Mouse (Mus musculus) hindbrain, embryonic 13.5 days (tissue): Measurements from ENCODE around the gene Sf3a1. TPM values are rescaled to one million over a fixed set of nuclear protein-coding genes. Genes with fewer than 3 reads are reported as not detected.

Source experiments
- ATAC-seq: fragments of 200-750 bp; cut with Nextera tagmentation; 2 replicates; pipeline ENCODE4 v1.8.0; 2017; ENCODE audit warnings: moderate TSS enrichment; ENCODE audit not compliant: low FRiP score
- H3K27ac ChIP-seq: fragments of 300-500 bp; sonication (generic); 2 replicates; pipeline ENCODE4 v1.5.1; 2015; ENCODE audit warnings: inconsistent platforms, mild to moderate bottlenecking, moderate library complexity
- H3K27me3 ChIP-seq: fragments of 300-500 bp; sonication (generic); 2 replicates; pipeline ENCODE4 v1.6.1; 2015; ENCODE audit warnings: mild to moderate bottlenecking, inconsistent platforms
- H3K36me3 ChIP-seq: fragments of 300-500 bp; sonication (generic); 2 replicates; pipeline ENCODE4 v1.6.1; 2015; ENCODE audit warnings: mild to moderate bottlenecking, inconsistent platforms
- H3K4me1 ChIP-seq: fragments of 300-500 bp; sonication (generic); replicated peaks from 2 replicates; pipeline ENCODE4 v1.6.1; 2015; ENCODE audit warnings: inconsistent platforms
- H3K4me2 ChIP-seq: fragments of 300-500 bp; sonication (generic); 2 replicates; pipeline ENCODE4 v1.6.1; 2015; ENCODE audit warnings: inconsistent platforms, mild to moderate bottlenecking, moderate library complexity
- H3K4me3 ChIP-seq: fragments of 300-500 bp; sonication (generic); 2 replicates; pipeline ENCODE4 v1.5.1; 2015; ENCODE audit warnings: mild to moderate bottlenecking, inconsistent platforms
- H3K9ac ChIP-seq: fragments of 300-500 bp; sonication (generic); 2 replicates; pipeline ENCODE4 v1.6.1; 2015; ENCODE audit warnings: mild to moderate bottlenecking, inconsistent platforms
- H3K9me3 ChIP-seq: fragments of 300-500 bp; sonication (generic); 2 replicates; pipeline ENCODE4 v1.6.1; 2016; ENCODE audit warnings: inconsistent platforms
- WGBS: fragments of 180-500 bp; shearing (Covaris S2); methylation state at CpG from one replicate; pipeline ENCODE4 v1.1.7; 2015; 5-methylcytosine and 5-hydroxymethylcytosine counted together
- microRNA-seq: library from miRNA; unstranded; fragments of <30 nt; microRNA quantifications from one replicate; pipeline ENCODE4, GENCODE M21; 2016
- polyA plus RNA-seq: library from polyadenylated mRNA; unstranded; fragments of >200 nt; fragmentation: Nextera tagmentation; extraction: Ambion mirVana; gene quantifications from 2 replicates; pipeline ENCODE4 v1.2.1, GENCODE M21; 2015

Gene Sf3a1
- polyA plus RNA-seq, 1 experiment from 2014 or later, result 54.3 TPM

GRCm38 (mm10) chr11:4223393-4224188 lies 63.4 kb downstream of the Sf3a1 start:
- peaks cover 25% of the 10 kb centered on the region for H3K27me3 ChIP-seq
- no peaks in the 10 kb centered on the region for H3K9me3 ChIP-seq
- 37% methylated on average over 6 of the region's 7 CpGs for WGBS
- H3K4me2 ChIP-seq, result no peak overlapping the region
- ATAC-seq, result no peak
- no peak overlapping the region for H3K27ac ChIP-seq
- H3K4me1 ChIP-seq, result peaks cover 1% of the 10 kb centered on the region
- no peaks in the 10 kb centered on the region for H3K36me3 ChIP-seq
- no peak overlapping the region for H3K9ac ChIP-seq
- H3K4me3 ChIP-seq, result no peak overlapping the region

GRCm38 (mm10) chr11:4224223-4224622 lies 64.1 kb downstream of the Sf3a1 start:
- Histone ChIP-seq H3K9me3 (no peaks in the 10 kb centered on the region), H3K27me3 (peaks cover 18% of the 10 kb centered on the region), H3K9ac (no peak overlapping the region), H3K4me3 (no peak overlapping the region), H3K36me3 (no peaks in the 10 kb centered on the region), H3K4me2 (no peak overlapping the region), H3K27ac (no peak overlapping the region), H3K4me1 (no peaks in the 10 kb centered on the region)
- no peak for ATAC-seq
- 45% methylated on average over 2 of the region's 2 CpGs for WGBS

GRCm38 (mm10) chr11:4226569-4227325 lies 66.6 kb downstream of the Sf3a1 start:
- H3K4me2 ChIP-seq, result no peak overlapping the region

GRCm38 (mm10) chr11:4228463-4228862 lies 68.3 kb downstream of the Sf3a1 start:
- H3K4me2 ChIP-seq, result no peak overlapping the region
- H3K9me3 ChIP-seq, result no peaks in the 10 kb centered on the region
- H3K27ac ChIP-seq, result no peak overlapping the region
- WGBS, result 50% methylated on average over 8 of the region's 8 CpGs
- H3K4me1 ChIP-seq, result no peaks in the 10 kb centered on the region
- H3K27me3 ChIP-seq, result no peaks in the 10 kb centered on the region
- no peak overlapping the region for H3K4me3 ChIP-seq
- H3K36me3 ChIP-seq, result no peaks in the 10 kb centered on the region
- ATAC-seq, result no peak
- no peak overlapping the region for H3K9ac ChIP-seq

More at GRCm38 (mm10) chr11:4226569-4227325, 66.6 kb downstream of the Sf3a1 start:
- no peaks in the 10 kb centered on the region for H3K36me3 ChIP-seq
- no peak for ATAC-seq
- 86% methylated on average over 5 of the region's 5 CpGs for WGBS
- H3K9ac ChIP-seq, result no peak overlapping the region
- H3K27ac ChIP-seq, result no peak overlapping the region
- H3K4me3 ChIP-seq, result no peak overlapping the region
- peaks cover 3% of the 10 kb centered on the region; the same call in 1 of the 2 replicates for H3K27me3 ChIP-seq
- H3K9me3 ChIP-seq, result no peaks in the 10 kb centered on the region
- H3K4me1 ChIP-seq, result no peaks in the 10 kb centered on the region

- 62% methylated on average over 4 of the region's 4 CpGs for WGBS
- H3K9me3 ChIP-seq, result no peaks in the 10 kb centered on the region
- H3K36me3 ChIP-seq, result no peaks in the 10 kb centered on the region
- H3K4me3 ChIP-seq, result no peak overlapping the region
- H3K27me3 ChIP-seq, result no peaks in the 10 kb centered on the region
- H3K9ac ChIP-seq, result no peak overlapping the region
- no peak for ATAC-seq
- H3K4me1 ChIP-seq, result no peaks in the 10 kb centered on the region
- no peak overlapping the region for H3K27ac ChIP-seq
- H3K4me2 ChIP-seq, result no peak overlapping the region
These were observed 69.7 kb downstream of the Sf3a1 start for GRCm38 (mm10) chr11:4229841-4230240.

GRCm38 (mm10) chr11:4231435-4231834 lies 71.3 kb downstream of the Sf3a1 start:
- no peak for ATAC-seq
- no peak overlapping the region for H3K4me2 ChIP-seq
- 92% methylated on average over 2 of the region's 2 CpGs for WGBS

More at GRCm38 (mm10) chr11:4231435-4231834, 71.3 kb downstream of the Sf3a1 start:
- H3K4me3 ChIP-seq, result no peak overlapping the region
- no peak overlapping the region for H3K9ac ChIP-seq
- no peaks in the 10 kb centered on the region for H3K4me1 ChIP-seq
- H3K27ac ChIP-seq, result no peak overlapping the region
- H3K36me3 ChIP-seq, result no peaks in the 10 kb centered on the region
- no peaks in the 10 kb centered on the region for H3K9me3 ChIP-seq
- H3K27me3 ChIP-seq, result no peaks in the 10 kb centered on the region

Small RNAs within 50 kb of the gene (microRNA-seq; reads per million reads assigned to microRNA genes)
- 5.4 reads per million, percentile 16 among the genes with 10 or more reads in this experiment for gene Mir3060

Other genes with a start within 250 kb of the Sf3a1 start
- 11.1 and 11.4 TPM in 2 replicates for gene Slc35e4, start 245.7 kb upstream of the Sf3a1 start, polyA plus RNA-seq
- gene Tcn2, start 228.2 kb upstream of the Sf3a1 start, polyA plus RNA-seq, result 28.4 and 28.5 TPM in 2 replicates
- gene Pes1, start 196.4 kb upstream of the Sf3a1 start, polyA plus RNA-seq, result 60.7 and 60.9 TPM in 2 replicates
- gene 4930556J24Rik, start 183.6 kb upstream of the Sf3a1 start, polyA plus RNA-seq, result not detected in 2 replicates
- gene Gal3st1, start 176.7 kb upstream of the Sf3a1 start, polyA plus RNA-seq, result 4.0 and 4.3 TPM in 2 replicates
- not detected in 2 replicates for gene Sec14l4, start 128.9 kb upstream of the Sf3a1 start, polyA plus RNA-seq
- 0.08 and 0.35 TPM in 2 replicates for gene Sec14l3, start 95.5 kb upstream of the Sf3a1 start, polyA plus RNA-seq
- 5.7 and 6.2 TPM in 2 replicates for gene Mtfp1, start 64.9 kb upstream of the Sf3a1 start, polyA plus RNA-seq
- 2.3 and 3.4 TPM in 2 replicates for gene Sec14l2, start 36.9 kb upstream of the Sf3a1 start, polyA plus RNA-seq
- 42.9 and 44.0 TPM in 2 replicates for gene Rnf215, start 25.1 kb upstream of the Sf3a1 start, polyA plus RNA-seq
- 7.2 and 8.1 TPM in 2 replicates for gene Ccdc157, start 57 bp upstream of the Sf3a1 start, polyA plus RNA-seq
- 26.1 and 28.0 TPM in 2 replicates for gene Tbc1d10a, start 26.4 kb downstream of the Sf3a1 start, polyA plus RNA-seq
- 2.2 and 2.3 TPM in 2 replicates for gene Castor1, start 57.9 kb downstream of the Sf3a1 start, polyA plus RNA-seq
- 0.14 TPM in 1 of 2 replicates, not detected in the other for gene Osm, start 76.1 kb downstream of the Sf3a1 start, polyA plus RNA-seq
- gene Lif, start 97.2 kb downstream of the Sf3a1 start, polyA plus RNA-seq, result 0.08 TPM in 1 of 2 replicates, not detected in the other